Comparison of ENCODE assay signal across 8 mouse cellular contexts in the genomic region with DNA sequence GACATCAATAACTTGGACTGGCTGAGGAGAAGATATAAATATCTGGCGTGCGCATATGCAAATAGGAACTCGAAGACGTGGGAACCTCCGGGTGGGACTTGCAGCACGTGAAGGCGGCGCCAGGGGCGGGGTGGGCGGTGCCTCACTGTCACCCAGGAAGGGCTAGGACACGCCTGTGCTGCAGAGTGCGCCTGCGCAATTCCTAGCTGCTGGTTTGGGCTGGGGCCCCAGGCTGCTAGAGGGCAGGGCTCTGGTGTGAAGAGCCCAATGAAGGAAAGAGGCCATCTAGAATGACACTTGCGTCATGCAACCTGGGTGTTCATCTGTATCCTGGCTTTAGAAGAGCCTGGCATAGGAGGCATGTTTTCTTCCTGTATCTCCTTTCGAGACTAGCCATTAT.
A peak's percentile ranks its signal among the peaks of the same experiment; 100 is the strongest.
DNase-seq lines count a peak whose midpoint lies in the region; ATAC-seq and TF ChIP-seq lines count a peak whose summit lies in the region.

No protein-coding gene starts in this region.

- TF ChIP-seq CTCF in heart, postnatal 0 days (IDR thresholded peaks at IDR 0.05; ENCODE audit: low read depth) = no peak

- peak overlapping the region; percentile 27 for H3K4me3 ChIP-seq in forebrain, embryonic 15.5 days
- H3K4me3 ChIP-seq in heart, postnatal 0 days (ENCODE audit: low read depth, low read length) = peak overlapping the region; percentile 23; the same call in 1 of the 2 replicates
- no peak overlapping the region for H3K4me3 ChIP-seq in liver, embryonic 12.5 days
- H3K4me3 ChIP-seq in neural tube, embryonic 11.5 days (ENCODE audit: low read depth, low read length) = peak overlapping the region; percentile 16; the same call in 1 of the 2 replicates

- WGBS in forebrain, embryonic 15.5 days = 12% methylated on average over 15 of the region's 15 CpGs
- 14% methylated on average over 15 of the region's 15 CpGs for WGBS in heart, postnatal 0 days
- WGBS in liver, embryonic 12.5 days (ENCODE audit: insufficient replicate concordance) = 10% methylated on average over 15 of the region's 15 CpGs
- WGBS in neural tube, embryonic 11.5 days = 12% methylated on average over 15 of the region's 15 CpGs

- DNase-seq in CD4-positive helper T cell, adult 2 months (ENCODE audit: low read depth, low spot score) = peak; percentile 56
- peak; percentile 95 for DNase-seq in cerebellum, adult 11 months
- peak; percentile 79 for DNase-seq in heart, postnatal 0 days (ENCODE audit: low spot score)
- peak; percentile 91 to 93 for DNase-seq in kidney, postnatal 36 days
- peak; percentile 90 for DNase-seq in neural tube, embryonic 11.5 days (ENCODE audit: low spot score)
- peak; percentile 95 for DNase-seq in telencephalon, adult 2 months (ENCODE audit: low read depth, low spot score)

- no peaks in the 10 kb centered on the region for H3K36me3 ChIP-seq in forebrain, embryonic 15.5 days
- H3K36me3 ChIP-seq in heart, postnatal 0 days (replicated peaks; ENCODE audit: control insufficient read depth, insufficient read depth, low read length) = no peaks in the 10 kb centered on the region
- no peaks in the 10 kb centered on the region for H3K36me3 ChIP-seq in liver, embryonic 12.5 days
- H3K36me3 ChIP-seq in neural tube, embryonic 11.5 days (ENCODE audit: control insufficient read depth, insufficient read depth, low read length) = no peaks in the 10 kb centered on the region

- no peak overlapping the region for H3K9ac ChIP-seq in forebrain, embryonic 15.5 days (replicated peaks)
- no peak overlapping the region for H3K9ac ChIP-seq in heart, postnatal 0 days (replicated peaks; ENCODE audit: low read depth, low read length)
- H3K9ac ChIP-seq in liver, embryonic 12.5 days = no peak overlapping the region
- no peak overlapping the region for H3K9ac ChIP-seq in neural tube, embryonic 11.5 days (ENCODE audit: low read length)

- no peaks in the 10 kb centered on the region for H3K9me3 ChIP-seq in forebrain, embryonic 15.5 days
- no peaks in the 10 kb centered on the region for H3K9me3 ChIP-seq in heart, postnatal 0 days (replicated peaks; ENCODE audit: control insufficient read depth, low read length)
- H3K9me3 ChIP-seq in liver, embryonic 12.5 days (replicated peaks) = no peaks in the 10 kb centered on the region
- H3K9me3 ChIP-seq in neural tube, embryonic 11.5 days (ENCODE audit: control insufficient read depth, low read length) = no peaks in the 10 kb centered on the region

- peak; percentile 86 for ATAC-seq in forebrain, embryonic 15.5 days (replicated peaks)
- ATAC-seq in heart, postnatal 0 days (ENCODE audit: insufficient read depth, low read depth) = peak; percentile 94
- ATAC-seq in liver, embryonic 12.5 days = peak; percentile 89
- peak; percentile 88 for ATAC-seq in neural tube, embryonic 11.5 days (ENCODE audit: insufficient read depth, low FRiP score, low TSS enrichment)

- H3K4me2 ChIP-seq in forebrain, embryonic 15.5 days (replicated peaks) = peak overlapping the region; percentile 40
- peak overlapping the region; percentile 49 for H3K4me2 ChIP-seq in heart, postnatal 0 days (ENCODE audit: low read depth, low read length)
- H3K4me2 ChIP-seq in liver, embryonic 12.5 days = peak overlapping the region; percentile 51
- H3K4me2 ChIP-seq in neural tube, embryonic 11.5 days (ENCODE audit: low read depth) = peak overlapping the region; percentile 38

- H3K4me1 ChIP-seq in forebrain, embryonic 15.5 days = peaks cover 25% of the 10 kb centered on the region
- H3K4me1 ChIP-seq in heart, postnatal 0 days (ENCODE audit: control insufficient read depth, insufficient read depth) = no peaks in the 10 kb centered on the region; the same call in 1 of the 2 replicates
- H3K4me1 ChIP-seq in liver, embryonic 12.5 days = peaks cover 10% of the 10 kb centered on the region
- no peaks in the 10 kb centered on the region for H3K4me1 ChIP-seq in neural tube, embryonic 11.5 days (ENCODE audit: control insufficient read depth, insufficient read depth, low read length)

- H3K27ac ChIP-seq in forebrain, embryonic 15.5 days (replicated peaks) = peak overlapping the region; percentile 34
- no peak overlapping the region for H3K27ac ChIP-seq in heart, postnatal 0 days (ENCODE audit: low read depth)
- no peak overlapping the region for H3K27ac ChIP-seq in liver, embryonic 12.5 days
- H3K27ac ChIP-seq in neural tube, embryonic 11.5 days (ENCODE audit: low read depth, low read length) = no peak overlapping the region

- no peaks in the 10 kb centered on the region for H3K27me3 ChIP-seq in forebrain, embryonic 15.5 days
- H3K27me3 ChIP-seq in heart, postnatal 0 days (ENCODE audit: control insufficient read depth, insufficient read depth, low read length) = no peaks in the 10 kb centered on the region
- peaks cover 4% of the 10 kb centered on the region; the same call in 1 of the 2 replicates for H3K27me3 ChIP-seq in liver, embryonic 12.5 days (replicated peaks)
- H3K27me3 ChIP-seq in neural tube, embryonic 11.5 days (ENCODE audit: control insufficient read depth, insufficient read depth, low read length) = no peaks in the 10 kb centered on the region

- TF ChIP-seq EP300 in heart, postnatal 0 days (IDR thresholded peaks at IDR 0.05; ENCODE audit: low read depth) = no peak
